Mouse (Mus musculus): Measurements from ENCODE around the gene Rimbp2. TPM values are rescaled to one million over a fixed set of nuclear protein-coding genes. Genes with fewer than 3 reads are reported as not detected.
"Not testable (repeated sequence)": the region's sequence is repeated elsewhere in the genome, so short reads cannot be mapped to it uniquely, and the experiment has no call there.

The Rimbp2 gene
- polyA plus RNA-seq, 1 experiment from 2014 or later = 0.63 TPM

DNA sequence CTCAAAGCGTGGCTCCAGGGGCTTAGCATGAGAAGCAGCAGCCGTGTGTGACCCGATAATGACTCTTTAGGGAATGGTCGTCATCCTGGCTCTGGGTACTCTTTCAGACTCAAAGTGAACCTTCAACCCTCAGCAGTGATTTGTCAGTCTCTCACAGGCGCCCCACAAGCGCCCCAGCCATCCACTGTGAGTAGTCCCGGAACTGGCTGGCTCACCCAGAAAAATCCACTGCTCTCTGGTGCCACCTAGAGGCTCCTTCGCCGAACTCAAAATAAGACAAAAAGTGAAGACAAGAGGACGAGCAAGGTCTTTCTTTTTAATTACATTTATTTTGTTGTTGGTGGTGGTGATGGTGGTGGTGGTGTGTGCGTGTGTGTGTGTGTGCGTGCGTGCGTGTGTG is 18.0 kb upstream of the Rimbp2 start:
- no peak overlapping the region for H3K4me2 ChIP-seq
- no peaks in the 10 kb centered on the region for H3K36me3 ChIP-seq
- no peaks in the 10 kb centered on the region for H3K27me3 ChIP-seq (replicated peaks)
- no peak overlapping the region for H3K9ac ChIP-seq
- H3K4me3 ChIP-seq (replicated peaks) = no peak overlapping the region
- H3K27ac ChIP-seq = no peak overlapping the region
- no peaks in the 10 kb centered on the region for H3K9me3 ChIP-seq
- no peaks in the 10 kb centered on the region for H3K4me1 ChIP-seq
- ATAC-seq (ENCODE audit: insufficient read depth, low FRiP score, low read depth) = no peak
- 20% methylated on average over 14 of the region's 14 CpGs for WGBS

DNA sequence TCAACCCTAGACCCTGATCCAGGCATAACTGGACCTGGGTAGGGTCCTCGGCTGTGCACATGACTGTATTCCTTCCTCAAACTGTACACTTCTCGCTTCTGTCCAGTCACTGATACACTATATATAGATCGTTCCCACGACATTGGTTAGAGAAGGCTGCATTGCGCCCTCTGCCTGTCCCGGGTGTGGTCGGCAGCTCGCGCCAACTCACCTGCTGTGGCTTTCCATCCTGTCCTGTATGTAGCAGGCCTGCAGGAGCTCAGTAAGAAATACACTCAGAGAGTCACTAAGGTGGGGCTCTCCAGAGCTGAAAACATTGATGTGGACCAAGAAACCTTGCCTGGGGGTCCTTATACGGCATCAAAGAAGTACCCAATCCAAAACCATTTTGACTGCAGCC is 17.6 kb upstream of the Rimbp2 start:
- H3K4me2 ChIP-seq = no peak overlapping the region

GRCm38 (mm10) chr5:128964353-128964752 is 11.1 kb upstream of the Rimbp2 start:
- Histone ChIP-seq H3K9ac (no peak overlapping the region), H3K27ac (no peak overlapping the region), H3K4me3 (replicated peaks) (no peak overlapping the region), H3K36me3 (no peaks in the 10 kb centered on the region), H3K4me1 (no peaks in the 10 kb centered on the region), H3K4me2 (no peak overlapping the region), H3K27me3 (replicated peaks) (no peaks in the 10 kb centered on the region), H3K9me3 (no peaks in the 10 kb centered on the region; the same call in 1 of the 2 replicates)
- ATAC-seq (ENCODE audit: insufficient read depth, low FRiP score, low read depth) = no peak
- WGBS = 52% methylated on average over 4 of the region's 4 CpGs

More for the DNA sequence above, 17.6 kb upstream of the Rimbp2 start:
- no peak overlapping the region for H3K9ac ChIP-seq
- H3K4me3 ChIP-seq (replicated peaks) = no peak overlapping the region
- H3K27me3 ChIP-seq (replicated peaks) = no peaks in the 10 kb centered on the region
- WGBS = 62% methylated on average over 10 of the region's 10 CpGs
- no peaks in the 10 kb centered on the region for H3K4me1 ChIP-seq
- H3K9me3 ChIP-seq = no peaks in the 10 kb centered on the region
- H3K36me3 ChIP-seq = no peaks in the 10 kb centered on the region
- H3K27ac ChIP-seq = no peak overlapping the region
- ATAC-seq (ENCODE audit: insufficient read depth, low FRiP score, low read depth) = no peak

- no peak overlapping the region for H3K4me3 ChIP-seq (replicated peaks)
- no peak overlapping the region for H3K27ac ChIP-seq
- H3K27me3 ChIP-seq (replicated peaks) = no peaks in the 10 kb centered on the region
- no peak overlapping the region for H3K9ac ChIP-seq
- no peaks in the 10 kb centered on the region for H3K4me1 ChIP-seq
- no peaks in the 10 kb centered on the region; the same call in 1 of the 2 replicates for H3K9me3 ChIP-seq
- no peak for ATAC-seq (ENCODE audit: insufficient read depth, low FRiP score, low read depth)
- H3K4me2 ChIP-seq = no peak overlapping the region
- H3K36me3 ChIP-seq = no peaks in the 10 kb centered on the region
- WGBS = 90% methylated on average over 3 of the region's 3 CpGs
Measured at GRCm38 (mm10) chr5:128958916-128959315, 5.6 kb upstream of the Rimbp2 start.

DNA sequence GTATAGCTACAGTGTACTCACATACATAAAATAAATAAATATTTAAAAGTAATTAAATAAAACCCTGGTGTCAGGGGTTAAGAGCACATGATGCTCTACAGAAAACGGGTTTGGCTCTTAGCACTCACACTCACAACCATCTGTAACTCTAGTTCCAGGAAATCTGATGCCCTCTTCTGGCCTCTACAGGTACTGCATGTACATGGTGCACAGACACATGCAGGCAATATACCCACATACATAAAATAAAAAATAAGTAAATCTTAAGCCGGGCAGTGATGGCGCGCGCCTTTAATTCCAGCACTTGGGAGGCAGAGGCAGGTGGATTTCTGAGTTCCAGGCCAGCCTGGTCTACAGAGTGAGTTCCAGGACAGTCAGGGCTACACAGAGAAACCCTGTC is 1.1 kb upstream of the Rimbp2 start:
- H3K4me2 ChIP-seq; H3K9me3 ChIP-seq; H3K36me3 ChIP-seq; H3K27me3 ChIP-seq (replicated peaks); H3K4me1 ChIP-seq; ATAC-seq (ENCODE audit: insufficient read depth, low FRiP score, low read depth); H3K9ac ChIP-seq; H3K27ac ChIP-seq; H3K4me3 ChIP-seq (replicated peaks): not testable (repeated sequence)
- whole genome bisulfite sequencing = 88% methylated on average over 5 of the region's 5 CpGs

- Histone ChIP-seq H3K4me2 (peak overlapping the region; percentile 51), H3K9me3 (no peaks in the 10 kb centered on the region), H3K36me3 (no peaks in the 10 kb centered on the region), H3K9ac (no peak overlapping the region), H3K27ac (no peak overlapping the region), H3K4me1 (peaks cover 3% of the 10 kb centered on the region; the same call in 1 of the 2 replicates), H3K27me3 (replicated peaks) (peaks cover 5% of the 10 kb centered on the region), H3K4me3 (replicated peaks) (peak overlapping the region; percentile 19; the same call in 1 of the 2 replicates)
- no peak; the same call in 1 of the 2 replicates for ATAC-seq (ENCODE audit: insufficient read depth, low FRiP score, low read depth)
- WGBS = under 1% methylated on average over 35 of the region's 35 CpGs
Measured at GRCm38 (mm10) chr5:128952291-128953195, 743 bp downstream of the Rimbp2 start.

GRCm38 (mm10) chr5:128951472-128951871 is 1.8 kb downstream of the Rimbp2 start:
- H3K27ac ChIP-seq = no peak overlapping the region
- H3K4me1 ChIP-seq = peaks cover 3% of the 10 kb centered on the region; the same call in 1 of the 2 replicates
- no peak for ATAC-seq (ENCODE audit: insufficient read depth, low FRiP score, low read depth)
- no peak overlapping the region for H3K4me2 ChIP-seq
- 38% methylated on average over 4 of the region's 4 CpGs for WGBS
- H3K4me3 ChIP-seq (replicated peaks) = no peak overlapping the region
- no peaks in the 10 kb centered on the region for H3K36me3 ChIP-seq
- H3K27me3 ChIP-seq (replicated peaks) = peaks cover 5% of the 10 kb centered on the region
- H3K9ac ChIP-seq = no peak overlapping the region
- no peaks in the 10 kb centered on the region for H3K9me3 ChIP-seq

- H3K9me3 ChIP-seq = no peaks in the 10 kb centered on the region
- H3K4me1 ChIP-seq = no peaks in the 10 kb centered on the region
- H3K27ac ChIP-seq = no peak overlapping the region
- H3K27me3 ChIP-seq (replicated peaks) = no peaks in the 10 kb centered on the region
- WGBS = 70% methylated on average over 5 of the region's 5 CpGs
- no peak for ATAC-seq (ENCODE audit: insufficient read depth, low FRiP score, low read depth)
- no peak overlapping the region for H3K9ac ChIP-seq
- H3K4me3 ChIP-seq (replicated peaks) = no peak overlapping the region
- no peaks in the 10 kb centered on the region for H3K36me3 ChIP-seq
- H3K4me2 ChIP-seq = no peak overlapping the region
Measured at GRCm38 (mm10) chr5:128947093-128947492, 6.2 kb downstream of the Rimbp2 start.

DNA sequence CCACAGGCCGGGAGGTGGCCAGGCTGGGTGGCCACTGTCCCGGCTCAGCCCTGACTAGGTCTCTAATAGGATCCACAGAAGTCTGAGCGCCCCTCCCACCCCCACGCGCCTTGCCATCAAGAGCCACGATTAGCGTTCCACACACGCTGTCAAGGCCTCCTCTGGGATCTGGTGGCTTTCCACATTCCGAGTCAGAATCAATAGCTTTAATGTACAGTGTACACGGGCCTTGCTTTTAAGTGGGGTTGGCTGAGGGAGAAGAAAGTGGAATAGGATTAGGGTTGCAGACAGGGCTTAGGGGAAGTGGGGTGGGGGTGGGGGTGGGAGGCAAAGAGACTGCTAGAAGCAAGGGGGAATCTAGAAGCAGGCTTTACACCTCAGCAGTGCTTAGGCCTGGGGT is 12.8 kb downstream of the Rimbp2 start:
- Histone ChIP-seq H3K9ac (no peak overlapping the region), H3K27me3 (replicated peaks) (no peaks in the 10 kb centered on the region), H3K36me3 (no peaks in the 10 kb centered on the region), H3K4me1 (0 out of 2 replicates have a peak, but pooled peaks cover under 1% of the 10 kb centered on the region), H3K9me3 (no peaks in the 10 kb centered on the region), H3K4me2 (no peak overlapping the region), H3K27ac (no peak overlapping the region), H3K4me3 (replicated peaks) (no peak overlapping the region)
- no peak for ATAC-seq (ENCODE audit: insufficient read depth, low FRiP score, low read depth)
- WGBS = 70% methylated on average over 10 of the region's 10 CpGs

DNA sequence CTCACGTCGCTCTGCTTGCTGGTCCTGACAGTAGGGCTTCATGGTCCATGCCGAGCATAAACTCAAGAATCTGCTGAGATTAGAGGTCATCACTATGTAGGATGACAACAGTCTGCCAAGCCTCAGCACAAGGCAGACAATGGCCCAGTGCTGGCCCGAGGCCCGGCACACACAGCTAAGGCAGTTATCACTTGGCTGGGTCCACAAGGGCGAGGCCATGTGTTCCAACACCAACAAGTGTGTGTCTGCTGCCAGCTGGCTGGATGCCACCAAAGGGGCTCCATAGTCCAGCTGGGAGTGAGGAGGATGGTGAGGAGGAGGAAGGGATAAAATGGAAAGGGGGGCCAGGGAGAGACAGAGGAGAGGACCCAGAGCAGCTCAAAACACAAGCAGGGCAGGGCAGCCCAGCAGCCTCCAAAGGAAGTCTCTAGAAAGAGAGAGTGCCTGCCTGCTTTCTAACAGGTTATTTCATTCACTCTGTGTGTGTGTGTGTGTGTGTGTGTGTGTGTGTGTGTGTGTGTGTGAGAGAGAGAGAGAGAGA is 17.9 kb downstream of the Rimbp2 start:
- H3K4me2 ChIP-seq = no peak overlapping the region
- WGBS = 63% methylated on average over 6 of the region's 6 CpGs
- no peaks in the 10 kb centered on the region for H3K9me3 ChIP-seq

DNA sequence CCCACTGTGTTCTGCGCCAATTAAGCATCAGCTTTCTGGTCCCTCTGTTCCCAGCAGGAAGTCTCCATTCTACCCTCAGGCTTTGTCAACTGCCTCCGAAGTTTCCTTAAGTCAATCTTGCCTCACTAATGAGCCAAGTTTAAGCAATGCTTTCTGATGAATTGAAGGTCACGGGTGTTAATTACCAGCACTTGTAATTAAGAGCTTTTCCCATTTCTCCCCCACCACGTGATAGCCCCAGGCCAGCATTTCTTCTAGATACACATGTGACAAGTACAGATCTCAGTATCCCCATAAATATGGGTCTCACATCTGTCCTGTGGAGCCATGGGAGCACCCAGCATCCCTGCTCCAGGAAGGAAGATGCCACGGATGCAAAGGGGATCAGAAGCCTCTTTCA is 20.5 kb downstream of the Rimbp2 start:
- 62% methylated on average over 5 of the region's 5 CpGs for WGBS
- H3K9me3 ChIP-seq = no peaks in the 10 kb centered on the region
- H3K9ac ChIP-seq = no peak overlapping the region
- H3K4me2 ChIP-seq = no peak overlapping the region
- 0 out of 2 replicates have a peak, but pooled peaks cover 4% of the 10 kb centered on the region for H3K4me1 ChIP-seq
- H3K27ac ChIP-seq = no peak overlapping the region
- no peaks in the 10 kb centered on the region for H3K36me3 ChIP-seq
- H3K4me3 ChIP-seq (replicated peaks) = no peak overlapping the region
- no peak for ATAC-seq (ENCODE audit: insufficient read depth, low FRiP score, low read depth)
- no peaks in the 10 kb centered on the region for H3K27me3 ChIP-seq (replicated peaks)

More for the DNA sequence above, 17.9 kb downstream of the Rimbp2 start:
- Histone ChIP-seq H3K27me3 (replicated peaks) (no peaks in the 10 kb centered on the region), H3K9ac (no peak overlapping the region), H3K4me3 (replicated peaks) (no peak overlapping the region), H3K36me3 (no peaks in the 10 kb centered on the region), H3K27ac (no peak overlapping the region), H3K4me1 (0 out of 2 replicates have a peak, but pooled peaks cover 4% of the 10 kb centered on the region)
- ATAC-seq (ENCODE audit: insufficient read depth, low FRiP score, low read depth) = peak; percentile 27; the same call in 1 of the 2 replicates

GRCm38 (mm10) chr5:128925073-128925472 is 28.2 kb downstream of the Rimbp2 start:
- no peak for ATAC-seq (ENCODE audit: insufficient read depth, low FRiP score, low read depth)
- Histone ChIP-seq H3K9ac (no peak overlapping the region), H3K27ac (no peak overlapping the region), H3K4me1 (no peaks in the 10 kb centered on the region), H3K36me3 (no peaks in the 10 kb centered on the region), H3K4me3 (replicated peaks) (no peak overlapping the region), H3K27me3 (replicated peaks) (no peaks in the 10 kb centered on the region), H3K4me2 (no peak overlapping the region), H3K9me3 (no peaks in the 10 kb centered on the region)
- WGBS = 70% methylated on average over 4 of the region's 4 CpGs

Data from stomach, embryonic 15.5 days (tissue).